Mouse (Mus musculus) stomach, postnatal 0 days (tissue): ENCODE results near the gene Ppp4c.
A peak's percentile ranks its signal among the peaks of the same experiment; 100 is the strongest.

Source experiments
- CTCF ChIP-seq: IDR thresholded peaks from 2 replicates; pipeline ENCODE4 v1.5.1; 2016; ENCODE audit warnings: antibody characterized with exemption, low read depth, mild to moderate bottlenecking, moderate library complexity
- EP300 ChIP-seq: optimal IDR thresholded peaks from 2 replicates; pipeline ENCODE3; 2016; ENCODE audit warnings: antibody characterized with exemption

GRCm38 (mm10) chr7:126749582-126750343 is 42.5 kb downstream of the Ppp4c start:
- TF ChIP-seq CTCF = peak; percentile 30; the same call in 1 of the 2 replicates
- TF ChIP-seq EP300 = no peak
